Mouse (Mus musculus) spleen, adult 2 months (tissue): ENCODE data around the gene Grap2. TPM values are rescaled to one million over a fixed set of nuclear protein-coding genes. Genes with fewer than 3 reads are reported as not detected.
A peak's percentile ranks its signal among the peaks of the same experiment; 100 is the strongest.

Experiments used
- DNase-seq, 2 experiments: peaks; one replicate each; pipeline versions ENCODE4 v3.0.0 to v3.0.0-alpha.2; 2012 to 2021; ENCODE audit warnings: low spot score in 2 of 2, low read depth in 1 of 2
- H3K27ac ChIP-seq: fragments of 200-500 bp; 2 replicates; pipeline ENCODE4 v1.5.1; 2012; ENCODE audit warnings: low read length, inconsistent platforms; ENCODE audit not compliant: insufficient read depth
- H3K27me3 ChIP-seq: fragments of 200-500 bp; 2 replicates; pipeline ENCODE4 v1.6.1; 2012; ENCODE audit warnings: mild to moderate bottlenecking, moderate library complexity, low read length, inconsistent platforms; ENCODE audit not compliant: control insufficient read depth, insufficient read depth
- H3K36me3 ChIP-seq: fragments of 200-500 bp; 2 replicates; pipeline ENCODE4 v1.6.1; 2012; ENCODE audit warnings: mild to moderate bottlenecking, low read length, inconsistent platforms; ENCODE audit not compliant: control insufficient read depth, insufficient read depth
- H3K4me1 ChIP-seq: fragments of 200-500 bp; 2 replicates; pipeline ENCODE4 v1.6.1; 2011; ENCODE audit warnings: inconsistent platforms; ENCODE audit not compliant: control insufficient read depth, insufficient read depth, insufficient read length
- H3K4me3 ChIP-seq: fragments of 200-500 bp; 2 replicates; pipeline ENCODE4 v1.5.1; 2011; ENCODE audit warnings: mild to moderate bottlenecking, inconsistent platforms; ENCODE audit not compliant: insufficient read depth, insufficient read length; ENCODE audit errors: extremely low read depth
- CTCF ChIP-seq: fragments of 200-500 bp; IDR thresholded peaks from 2 replicates; pipeline ENCODE4 v1.5.1; 2011; ENCODE audit warnings: mild to moderate bottlenecking, inconsistent platforms; ENCODE audit not compliant: insufficient read depth, insufficient read length, insufficient replicate concordance; ENCODE audit errors: extremely low read depth
- POLR2A ChIP-seq: fragments of 200-500 bp; IDR thresholded peaks from 2 replicates; pipeline ENCODE4 v1.6.1; 2011; ENCODE audit warnings: low read depth, low read length, inconsistent platforms
- WGBS: fragments of 180-500 bp; shearing (Covaris S2); methylation state at CpG from one replicate; pipeline ENCODE4 v1.1.7; 2018; 5-methylcytosine and 5-hydroxymethylcytosine counted together
- polyA plus RNA-seq: library from polyadenylated mRNA; depleted of rRNA; stranded (reverse); fragments of >200 nt; gene quantifications from 2 replicates; pipeline ENCODE4 v1.2.3, GENCODE M21; 2012

The Grap2 gene
- polyA plus RNA-seq, 1 experiment: 54.4 TPM

DNA sequence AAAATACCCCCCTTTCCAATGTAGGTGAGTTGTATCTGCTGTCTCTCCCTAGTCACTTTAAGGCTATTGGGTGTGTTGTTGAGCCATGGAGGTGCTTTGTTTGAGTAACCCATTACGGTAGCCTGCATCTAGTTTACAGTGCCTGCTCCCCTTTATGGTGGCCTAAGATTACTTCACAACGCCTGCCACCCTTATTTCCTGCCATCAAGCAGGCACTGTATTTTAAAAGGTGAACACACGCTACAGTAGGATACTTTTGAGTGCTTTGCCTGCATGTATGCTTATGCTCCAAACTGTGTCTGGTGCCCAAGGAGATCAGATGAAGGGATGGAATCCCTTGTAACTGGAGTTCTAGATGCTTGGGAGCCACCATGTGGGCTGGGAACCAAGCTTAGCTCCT is 5.3 kb upstream of the Grap2 start:
- WGBS: 29% methylated on average over 3 of the region's 3 CpGs
- no peak overlapping the region for H3K4me3 ChIP-seq
- H3K36me3 ChIP-seq: no peaks in the 10 kb centered on the region
- DNase-seq: no peak
- no peaks in the 10 kb centered on the region for H3K27me3 ChIP-seq
- peaks cover 32% of the 10 kb centered on the region; the same call in 1 of the 2 replicates for H3K4me1 ChIP-seq
- H3K27ac ChIP-seq: peak overlapping the region; percentile 63
- TF ChIP-seq POLR2A (no peak), CTCF (no peak)

- no peaks in the 10 kb centered on the region for H3K27me3 ChIP-seq
- no peak overlapping the region for H3K4me3 ChIP-seq
- TF ChIP-seq POLR2A (no peak), CTCF (no peak)
- H3K4me1 ChIP-seq: peaks cover 30% of the 10 kb centered on the region; the same call in 1 of the 2 replicates
- peak overlapping the region; percentile 63 for H3K27ac ChIP-seq
- no peak for DNase-seq
- no peaks in the 10 kb centered on the region for H3K36me3 ChIP-seq
- 69% methylated on average over 4 of the region's 4 CpGs for WGBS
These were observed 4.7 kb upstream of the Grap2 start for GRCm38 (mm10) chr15:80567731-80568130.

GRCm38 (mm10) chr15:80569205-80569604 is 3.2 kb upstream of the Grap2 start:
- no peak for DNase-seq
- TF ChIP-seq CTCF (no peak), POLR2A (no peak)
- Histone ChIP-seq H3K4me1 (peaks cover 29% of the 10 kb centered on the region; the same call in 1 of the 2 replicates), H3K27ac (no peak overlapping the region), H3K4me3 (no peak overlapping the region), H3K36me3 (no peaks in the 10 kb centered on the region), H3K27me3 (no peaks in the 10 kb centered on the region)
- WGBS: 59% methylated on average over 7 of the region's 7 CpGs

GRCm38 (mm10) chr15:80570226-80570625 is 2.2 kb upstream of the Grap2 start:
- TF ChIP-seq CTCF (no peak), POLR2A (no peak)
- H3K27me3 ChIP-seq: no peaks in the 10 kb centered on the region
- DNase-seq: no peak
- H3K4me3 ChIP-seq: no peak overlapping the region
- peaks cover 24% of the 10 kb centered on the region; the same call in 1 of the 2 replicates for H3K4me1 ChIP-seq
- 66% methylated on average over 1 of the region's 1 CpGs for WGBS
- H3K36me3 ChIP-seq: no peaks in the 10 kb centered on the region
- peak overlapping the region; percentile 49; the same call in 1 of the 2 replicates for H3K27ac ChIP-seq

DNA sequence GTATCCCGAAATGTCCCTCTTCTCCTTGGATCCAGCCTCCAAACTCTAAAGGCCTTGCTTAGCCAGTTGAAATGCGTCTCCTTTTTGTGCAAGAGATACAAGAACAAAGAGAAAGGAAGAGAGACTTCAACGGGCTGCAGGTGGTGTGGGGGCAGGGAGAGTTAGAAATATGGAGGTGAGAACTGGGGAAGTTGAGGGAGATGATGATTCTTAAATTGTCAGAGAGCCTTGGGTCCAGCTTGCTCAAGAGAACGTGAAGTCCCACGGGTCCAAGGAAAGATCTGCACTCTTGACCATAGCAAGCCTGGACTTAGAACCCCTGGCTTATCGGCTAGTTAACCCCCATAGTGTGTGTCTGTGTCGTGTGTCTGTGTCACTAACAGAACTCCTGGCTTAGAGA is 783 bp upstream of the Grap2 start:
- TF ChIP-seq POLR2A: no peak
- no peak for TF ChIP-seq CTCF
- Histone ChIP-seq H3K4me1 (peaks cover 24% of the 10 kb centered on the region; the same call in 1 of the 2 replicates), H3K27ac (peak overlapping the region; percentile 85), H3K4me3 (peak overlapping the region; percentile 68), H3K27me3 (no peaks in the 10 kb centered on the region), H3K36me3 (no peaks in the 10 kb centered on the region)
- DNase-seq: peak in 1 of 2 experiments; percentile 35
- whole genome bisulfite sequencing: 17% methylated on average over 7 of the region's 7 CpGs

GRCm38 (mm10) chr15:80572811-80573520 is 572 bp downstream of the Grap2 start:
- no peak for DNase-seq
- Histone ChIP-seq H3K36me3 (no peaks in the 10 kb centered on the region), H3K27me3 (no peaks in the 10 kb centered on the region), H3K4me3 (peak overlapping the region; percentile 68), H3K4me1 (peaks cover 16% of the 10 kb centered on the region; the same call in 1 of the 2 replicates), H3K27ac (peak overlapping the region; percentile 85)
- WGBS: 41% methylated on average over 9 of the region's 9 CpGs
- TF ChIP-seq CTCF: no peak
- TF ChIP-seq POLR2A: no peak
